Mouse (Mus musculus) G1E (cell line): ENCODE results near the gene Ccdc159.

ENCODE experiments used
- CTCF ChIP-seq: IDR thresholded peaks from 2 replicates; pipeline ENCODE4 v1.5.1; 2012; ENCODE audit warnings: low read depth, low read length, inconsistent platforms, mixed read lengths
- GATA1 ChIP-seq: IDR thresholded peaks from 2 replicates; pipeline ENCODE4 v1.6.1; 2012; ENCODE audit warnings: borderline replicate concordance, low read length, inconsistent platforms, mixed read lengths
- TAL1 ChIP-seq: conservative IDR thresholded peaks from 2 replicates; pipeline ENCODE4 v1.6.1; 2012; ENCODE audit warnings: low read depth, low read length, inconsistent platforms, mixed read lengths

DNA sequence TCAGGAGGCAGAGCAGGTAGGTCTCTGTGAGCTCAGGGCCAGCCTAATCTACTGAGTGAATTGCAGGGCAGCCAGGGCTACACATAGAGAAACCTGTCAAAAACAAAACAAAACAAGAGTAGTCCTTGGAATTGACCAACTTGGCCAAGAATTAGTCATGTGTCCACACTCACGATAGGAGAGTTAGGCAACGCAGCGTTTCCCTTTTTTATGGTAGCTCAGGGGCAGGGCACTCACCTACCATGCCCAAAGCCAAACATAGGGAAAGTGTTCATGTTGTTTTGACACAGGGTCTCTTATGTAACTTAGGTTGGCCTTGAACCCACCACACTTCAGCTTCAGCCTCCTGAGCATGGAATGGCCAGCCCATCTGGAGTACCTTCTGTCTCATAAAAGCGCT, 42.0 kb downstream of the Ccdc159 start:
- no peak for TF ChIP-seq CTCF
- TF ChIP-seq TAL1, result no peak
- no peak for TF ChIP-seq GATA1
